Mouse (Mus musculus) olfactory bulb, adult 2 months (tissue): ENCODE measurements around the gene Pcsk5. TPM values are rescaled to one million over a fixed set of nuclear protein-coding genes. Genes with fewer than 3 reads are reported as not detected.

Experiments
- H3K27ac ChIP-seq: fragments of 200-500 bp; 2 replicates; pipeline ENCODE4 v1.5.1; 2012; ENCODE audit warnings: low read depth, low read length; ENCODE audit not compliant: insufficient read depth
- H3K4me1 ChIP-seq: fragments of 200-500 bp; 2 replicates; pipeline ENCODE4 v1.6.1; 2012; ENCODE audit warnings: low read length; ENCODE audit not compliant: control insufficient read depth, insufficient read depth
- H3K4me3 ChIP-seq: fragments of 200-500 bp; 2 replicates; pipeline ENCODE4 v1.5.1; 2012; ENCODE audit warnings: mild to moderate bottlenecking, low read depth, low read length, moderate library complexity; ENCODE audit not compliant: insufficient read depth
- CTCF ChIP-seq: fragments of 200-500 bp; IDR thresholded peaks from 2 replicates; pipeline ENCODE4 v1.5.1; 2012; ENCODE audit warnings: low read depth, mild to moderate bottlenecking, low read length, moderate library complexity; ENCODE audit not compliant: insufficient read depth
- POLR2A ChIP-seq: fragments of 200-500 bp; IDR thresholded peaks from 2 replicates; pipeline ENCODE4 v1.6.1; 2012; ENCODE audit warnings: mild to moderate bottlenecking, low read depth, low read length, moderate library complexity; ENCODE audit not compliant: insufficient read depth
- WGBS: fragments of 180-500 bp; shearing (Covaris S2); methylation state at CpG from one replicate; pipeline ENCODE4 v1.1.7; 2018; 5-methylcytosine and 5-hydroxymethylcytosine counted together
- polyA plus RNA-seq: library from polyadenylated mRNA; stranded (reverse); fragments of >200 nt; gene quantifications from 2 replicates; pipeline ENCODE4 v1.2.4, GENCODE M21; 2012; ENCODE audit warnings: low replicate concordance; ENCODE audit not compliant: missing spikeins, insufficient read depth, insufficient read length

Gene Pcsk5
- polyA plus RNA-seq, 1 experiment, result not detected

- 96% methylated on average over 2 of the region's 2 CpGs for WGBS
- H3K4me3 ChIP-seq, result no peak overlapping the region
- TF ChIP-seq POLR2A (no peak), CTCF (no peak)
These were observed 4.2 kb upstream of the Pcsk5 start for GRCm38 (mm10) chr19:17841586-17841985.

GRCm38 (mm10) chr19:17839856-17840255 lies 2.4 kb upstream of the Pcsk5 start:
- Histone ChIP-seq H3K4me3 (no peak overlapping the region), H3K4me1 (peaks cover 12% of the 10 kb centered on the region), H3K27ac (no peak overlapping the region)
- WGBS, result 93% methylated on average over 1 of the region's 1 CpGs
- TF ChIP-seq CTCF (no peak), POLR2A (no peak)

More at GRCm38 (mm10) chr19:17841586-17841985, 4.2 kb upstream of the Pcsk5 start:
- Histone ChIP-seq H3K4me1 (peaks cover 4% of the 10 kb centered on the region; the same call in 1 of the 2 replicates), H3K27ac (no peak overlapping the region)

- TF ChIP-seq POLR2A (no peak), CTCF (no peak)
- no peak overlapping the region for H3K27ac ChIP-seq
- H3K4me3 ChIP-seq, result peak overlapping the region; percentile 65
- under 1% methylated on average over 72 of the region's 72 CpGs for WGBS
- H3K4me1 ChIP-seq, result peaks cover 12% of the 10 kb centered on the region
These were observed 614 bp downstream of the Pcsk5 start for GRCm38 (mm10) chr19:17836566-17837470.

- Histone ChIP-seq H3K4me1 (peaks cover 12% of the 10 kb centered on the region), H3K27ac (no peak overlapping the region), H3K4me3 (peak overlapping the region; percentile 65)
- no peak for TF ChIP-seq POLR2A
- TF ChIP-seq CTCF, result no peak
- 1% methylated on average over 28 of the region's 28 CpGs for WGBS
These were observed 1.5 kb downstream of the Pcsk5 start for GRCm38 (mm10) chr19:17835681-17836565.

- Histone ChIP-seq H3K4me1 (peaks cover 12% of the 10 kb centered on the region), H3K4me3 (no peak overlapping the region), H3K27ac (no peak overlapping the region)
- no peak for TF ChIP-seq POLR2A
- TF ChIP-seq CTCF, result no peak
These were observed 2.5 kb downstream of the Pcsk5 start for GRCm38 (mm10) chr19:17834894-17835293.

GRCm38 (mm10) chr19:17831376-17831775 lies 6.1 kb downstream of the Pcsk5 start:
- WGBS, result 86% methylated on average over 2 of the region's 2 CpGs
- H3K4me1 ChIP-seq, result peaks cover 7% of the 10 kb centered on the region
- H3K4me3 ChIP-seq, result no peak overlapping the region
- TF ChIP-seq POLR2A, result no peak
- no peak overlapping the region for H3K27ac ChIP-seq

- TF ChIP-seq CTCF (no peak), POLR2A (no peak)
- no peaks in the 10 kb centered on the region for H3K4me1 ChIP-seq
- H3K27ac ChIP-seq, result no peak overlapping the region
- 86% methylated on average over 8 of the region's 8 CpGs for WGBS
- H3K4me3 ChIP-seq, result no peak overlapping the region
These were observed 9.0 kb downstream of the Pcsk5 start for GRCm38 (mm10) chr19:17828414-17828813.

DNA sequence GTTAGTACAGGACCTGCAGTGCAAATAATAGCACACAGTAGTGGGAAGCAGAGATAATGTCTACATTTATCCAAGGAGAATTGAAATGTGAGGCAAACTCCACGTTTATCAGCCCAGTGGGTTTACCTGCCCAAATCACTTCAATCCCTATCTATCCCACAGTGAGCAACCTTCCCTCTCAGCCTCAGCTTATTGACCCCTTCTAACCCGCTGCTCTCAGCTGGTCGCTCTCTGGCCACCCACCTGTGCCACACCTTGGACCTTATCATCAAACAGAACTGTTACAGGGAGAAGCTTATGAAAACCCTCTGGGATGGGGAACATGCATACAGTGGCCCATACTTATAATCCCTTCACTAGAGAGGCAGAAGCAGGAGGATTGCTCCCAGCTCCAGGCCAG lies 10.7 kb downstream of the Pcsk5 start:
- WGBS, result 82% methylated on average over 3 of the region's 3 CpGs
- Histone ChIP-seq H3K27ac (no peak overlapping the region), H3K4me3 (no peak overlapping the region), H3K4me1 (no peaks in the 10 kb centered on the region)
- TF ChIP-seq CTCF (no peak), POLR2A (no peak)

- H3K4me1 ChIP-seq, result no peaks in the 10 kb centered on the region
- H3K4me3 ChIP-seq, result no peak overlapping the region
- 99% methylated on average over 2 of the region's 2 CpGs for WGBS
- TF ChIP-seq CTCF, result no peak
- no peak for TF ChIP-seq POLR2A
- H3K27ac ChIP-seq, result no peak overlapping the region
These were observed 17.4 kb downstream of the Pcsk5 start for GRCm38 (mm10) chr19:17820046-17820445.

- WGBS, result 72% methylated on average over 5 of the region's 5 CpGs
- Histone ChIP-seq H3K4me1 (no peaks in the 10 kb centered on the region), H3K27ac (no peak overlapping the region), H3K4me3 (no peak overlapping the region)
- TF ChIP-seq POLR2A, result no peak
- no peak for TF ChIP-seq CTCF
These were observed 18.4 kb downstream of the Pcsk5 start for GRCm38 (mm10) chr19:17819081-17819480.
